ENCODE assay signal across 9 mouse cellular contexts in the genomic region with DNA sequence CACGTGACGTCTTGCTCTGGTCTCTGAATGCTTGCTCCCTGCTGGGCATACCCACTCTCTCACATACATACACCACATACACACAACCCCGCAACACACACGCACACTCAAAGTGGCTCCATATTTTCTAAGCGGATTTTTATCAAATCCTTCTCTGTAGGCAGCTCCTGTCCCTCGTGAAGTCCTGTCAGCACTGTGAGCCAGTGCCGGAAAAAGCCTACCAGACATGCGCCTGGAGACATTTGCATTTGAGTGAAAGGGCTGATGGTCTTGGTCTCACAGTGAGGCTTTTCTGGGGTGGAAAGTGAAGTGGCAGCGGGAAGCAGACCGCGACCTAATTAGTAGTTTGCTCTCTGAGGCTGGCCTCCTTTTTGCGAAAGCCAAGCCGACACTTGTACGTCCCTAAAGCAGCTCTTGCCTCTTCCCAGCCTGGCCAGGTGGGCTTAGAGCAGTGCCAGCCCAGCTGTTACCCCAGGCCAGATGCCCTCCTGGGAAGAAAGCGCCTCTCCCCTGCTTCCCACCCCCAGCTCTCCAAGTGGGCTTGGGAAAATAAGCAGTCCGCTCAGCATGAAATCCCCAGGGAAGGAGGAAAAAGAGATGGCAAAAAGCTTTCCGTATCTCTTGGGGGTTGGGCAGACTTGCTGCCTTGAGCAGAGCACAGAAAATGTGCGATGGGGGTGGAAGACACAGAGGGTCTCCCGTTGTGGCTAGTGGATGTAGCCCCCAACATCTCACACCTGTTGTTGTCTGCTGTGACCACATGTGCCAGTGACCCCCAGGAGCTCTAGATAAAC.
DNase-seq lines count a peak whose midpoint lies in the region; ATAC-seq and TF ChIP-seq lines count a peak whose summit lies in the region.
"Had no signal": no experiment of that assay in that cellular context is flagged by ENCODE, and none has a peak within 500 bp of the region (broad histone marks: within the 10 kb centered on the region; RNA-seq: fewer than 3 reads in every experiment).

No protein-coding gene starts in this region.

- peaks cover 4% of the 10 kb centered on the region; the same call in 1 of the 2 replicates for H3K4me1 ChIP-seq in cerebellum, adult 2 months (ENCODE audit: control insufficient read depth, insufficient read depth, low read length)
- H3K4me1 ChIP-seq in hindbrain, embryonic 16.5 days (ENCODE audit: control insufficient read depth, insufficient read depth, low read depth, low read length), result peaks cover 8% of the 10 kb centered on the region
- H3K4me1 ChIP-seq in limb, embryonic 10.5 days, result peaks cover 25% of the 10 kb centered on the region
- peaks cover 7% of the 10 kb centered on the region; the same call in 1 of the 2 replicates for H3K4me1 ChIP-seq in neural tube, embryonic 12.5 days

- DNase-seq in R1 (ENCODE audit: low read depth, low spot score), result peak; percentile 39
- DNase-seq in cerebellum, adult 2 months, result peak; percentile 21 to 36
- DNase-seq in limb, embryonic 10.5 days (ENCODE audit: low spot score), result peak; percentile 40
- DNase-seq in thymus, adult 18-20 months, result no peak

- H3K27ac ChIP-seq in cerebellum, adult 2 months (ENCODE audit: insufficient read depth, low read length), result no peak overlapping the region
- peak overlapping the region; percentile 76 for H3K27ac ChIP-seq in hindbrain, embryonic 16.5 days (ENCODE audit: low read depth, low read length)
- H3K27ac ChIP-seq in limb, embryonic 10.5 days, result peak overlapping the region; percentile 77
- peak overlapping the region; percentile 59; the same call in 1 of the 2 replicates for H3K27ac ChIP-seq in neural tube, embryonic 12.5 days

- H3K4me3 ChIP-seq in cerebellum, adult 2 months (replicated peaks; ENCODE audit: insufficient read depth, low read depth, low read length), result peak overlapping the region; percentile 19
- H3K4me3 ChIP-seq in hindbrain, embryonic 16.5 days (ENCODE audit: low read length), result no peak overlapping the region; the same call in 1 of the 2 replicates
- H3K4me3 ChIP-seq in limb, embryonic 10.5 days, result peak overlapping the region; percentile 34
- no peak overlapping the region for H3K4me3 ChIP-seq in neural tube, embryonic 12.5 days
- H3K4me3 ChIP-seq: myocyte had no signal

- peak overlapping the region; percentile 38 for H3K9ac ChIP-seq in hindbrain, embryonic 16.5 days (ENCODE audit: low read depth, low read length)
- no peak overlapping the region for H3K9ac ChIP-seq in neural tube, embryonic 12.5 days

- H3K36me3 ChIP-seq in hindbrain, embryonic 16.5 days (ENCODE audit: control insufficient read depth, insufficient read depth, low read length), result no peaks in the 10 kb centered on the region
- no peaks in the 10 kb centered on the region for H3K36me3 ChIP-seq in limb, embryonic 10.5 days
- H3K36me3 ChIP-seq in neural tube, embryonic 12.5 days, result no peaks in the 10 kb centered on the region

- H3K9me3 ChIP-seq in hindbrain, embryonic 16.5 days (ENCODE audit: control insufficient read depth, low read length), result no peaks in the 10 kb centered on the region
- no peaks in the 10 kb centered on the region for H3K9me3 ChIP-seq in limb, embryonic 10.5 days (replicated peaks)
- H3K9me3 ChIP-seq in neural tube, embryonic 12.5 days, result no peaks in the 10 kb centered on the region

- peak; percentile 89 for ATAC-seq in frontal cortex, adult (ENCODE audit: low TSS enrichment)
- ATAC-seq in hindbrain, embryonic 16.5 days, result peak; percentile 82
- ATAC-seq in neural tube, embryonic 12.5 days (ENCODE audit: low FRiP score, low read depth), result peak; percentile 77
- ATAC-seq in CD4-positive, CD25-positive, alpha-beta regulatory T cell, adult 4 months, result no peak

- no peak for TF ChIP-seq POLR2A in cerebellum, adult 2 months (IDR thresholded peaks at IDR 0.05; ENCODE audit: borderline replicate concordance, insufficient read depth, low read length)

- H3K4me2 ChIP-seq in hindbrain, embryonic 16.5 days (ENCODE audit: low read length), result peak overlapping the region; percentile 52
- peak overlapping the region; percentile 52 for H3K4me2 ChIP-seq in neural tube, embryonic 12.5 days (replicated peaks)

- WGBS in cerebellum, adult 2 months, result 6% methylated on average over 19 of the region's 19 CpGs
- 15% methylated on average over 19 of the region's 19 CpGs for WGBS in hindbrain, embryonic 16.5 days
- WGBS in limb, embryonic 10.5 days, result 20% methylated on average over 19 of the region's 19 CpGs
- WGBS in neural tube, embryonic 12.5 days, result 16% methylated on average over 19 of the region's 19 CpGs

- no peak for TF ChIP-seq CTCF in cerebellum, adult 2 months (IDR thresholded peaks at IDR 0.05; ENCODE audit: borderline replicate concordance, insufficient read depth, low read depth, low read length)

- no peaks in the 10 kb centered on the region for H3K27me3 ChIP-seq in cerebellum, adult 2 months (ENCODE audit: control insufficient read depth, insufficient read depth, low read length)
- no peaks in the 10 kb centered on the region for H3K27me3 ChIP-seq in hindbrain, embryonic 16.5 days (replicated peaks; ENCODE audit: control insufficient read depth, insufficient read depth, low read length)
- H3K27me3 ChIP-seq in limb, embryonic 10.5 days (ENCODE audit: low read depth, poor library complexity, severe bottlenecking), result peaks cover 72% of the 10 kb centered on the region
- H3K27me3 ChIP-seq in neural tube, embryonic 12.5 days (replicated peaks), result no peaks in the 10 kb centered on the region

Comparison
In these comparisons a context has a peak if more than half of its experiments do, and no peak if none do; other contexts are left out.
1. DNase-seq: peak in R1 (single experiment), cerebellum, adult 2 months (2 of 2) and limb, embryonic 10.5 days (single experiment); none in thymus, adult 18-20 months (0 of 2).
2. H3K4me3 ChIP-seq: peak in cerebellum, adult 2 months (single experiment) and limb, embryonic 10.5 days (single experiment); none in hindbrain, embryonic 16.5 days (single experiment) and neural tube, embryonic 12.5 days (single experiment).